Mouse (Mus musculus) heart, adult 8-10 months (tissue): ENCODE measurements around the gene Rab8b. TPM values are rescaled to one million over a fixed set of nuclear protein-coding genes. Genes with fewer than 3 reads are reported as not detected.

Experiments
- DNase-seq: peaks from one replicate; pipeline ENCODE4 v3.0.0; 2022; ENCODE audit warnings: low spot score
- total RNA-seq, 4 experiments: library from RNA; stranded (reverse); gene quantifications; 2 replicates each; pipeline ENCODE4 v1.2.4; 2022

The Rab8b gene
- 1 to 10 TPM; 7.7 to 9.2 (median 8.2) TPM for total RNA-seq

- DNase-seq, result peak; percentile 95
Observed at GRCm38 (mm10) chr9:66919382-66919971, at the start of gene Rab8b. TSS of gene Rab8b (minus strand) at chr9:66919687.

- no peak for DNase-seq
Observed at GRCm38 (mm10) chr9:66967492-66967891, 48.0 kb upstream of the Rab8b start.

DNA sequence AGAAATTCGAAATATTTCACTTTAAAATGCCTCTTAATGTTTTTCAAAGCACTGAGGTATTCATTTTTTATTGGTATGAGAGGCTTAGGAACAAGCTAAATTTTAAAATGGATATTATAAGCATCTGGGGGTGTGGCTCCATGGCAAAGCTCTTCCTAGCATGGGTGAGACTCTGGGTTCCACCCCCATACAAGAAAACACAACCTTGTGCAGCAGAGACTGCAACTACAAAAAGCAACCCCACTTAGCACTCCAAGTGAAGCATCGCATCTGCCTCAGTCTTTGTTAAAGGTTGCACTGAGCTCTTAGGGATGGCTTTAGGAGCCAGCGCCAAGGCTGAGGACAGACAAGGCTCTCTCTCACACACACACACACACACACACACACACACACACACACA lies 42.0 kb upstream of the Rab8b start:
- DNase-seq, result no peak

DNA sequence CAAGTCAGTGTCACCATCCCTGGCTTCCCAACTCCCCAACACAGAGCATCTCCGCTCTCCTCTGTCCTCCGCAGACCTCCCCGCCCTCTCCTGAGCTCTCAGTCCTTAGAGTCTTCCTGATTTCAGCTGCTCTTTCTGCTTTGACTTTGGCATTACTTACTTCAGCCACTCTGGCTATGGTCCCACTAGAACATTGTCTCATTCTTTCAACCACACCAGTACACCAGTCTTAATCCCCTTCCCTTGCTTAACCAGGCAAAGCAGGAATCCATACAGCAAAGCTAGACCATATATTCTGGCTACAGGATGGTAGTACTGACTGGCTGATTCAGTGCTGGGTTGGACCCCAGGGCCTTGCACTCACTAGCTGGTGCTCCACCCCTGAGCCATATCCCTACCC lies 38.0 kb upstream of the Rab8b start:
- no peak for DNase-seq

GRCm38 (mm10) chr9:66952886-66953285 lies 33.4 kb upstream of the Rab8b start:
- DNase-seq, result no peak

DNA sequence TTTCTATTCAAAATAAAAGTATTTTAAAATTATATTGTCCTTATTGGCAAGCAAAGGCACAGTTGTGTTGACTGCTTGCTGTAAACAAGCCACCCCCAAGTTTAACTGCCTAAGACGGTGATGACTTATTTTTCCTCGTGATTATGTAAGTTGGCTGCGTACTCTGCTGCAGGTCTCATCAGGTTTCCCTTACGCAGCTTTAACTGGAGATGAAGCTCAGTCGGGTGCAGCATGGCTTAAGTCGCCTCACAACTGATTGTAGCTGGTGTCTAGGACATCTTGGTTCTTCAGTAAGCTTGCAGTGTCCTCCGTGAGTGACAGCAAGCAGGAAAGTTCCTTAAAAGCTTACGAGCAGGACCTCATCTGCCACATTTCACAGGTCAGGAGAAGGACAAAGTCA lies 32.8 kb upstream of the Rab8b start:
- no peak for DNase-seq

DNA sequence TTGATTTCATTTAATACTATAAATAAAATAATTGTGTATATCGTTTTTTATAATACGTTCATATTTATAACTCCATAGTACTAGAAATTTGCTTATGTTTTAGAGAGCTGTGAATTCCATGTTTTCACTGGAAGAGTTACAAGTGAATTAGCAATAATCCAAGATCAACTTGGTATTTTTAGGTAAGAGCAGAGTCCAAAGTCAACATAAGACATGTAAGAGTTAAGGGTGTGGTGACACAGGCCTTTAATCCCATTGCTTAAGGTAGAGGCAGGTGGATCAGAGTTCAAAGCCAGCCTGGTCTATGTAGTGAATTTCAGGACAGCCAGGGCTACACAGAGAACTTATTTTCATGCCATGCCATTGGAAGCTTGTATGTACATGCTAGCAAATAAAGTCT lies 29.0 kb upstream of the Rab8b start:
- no peak for DNase-seq

DNA sequence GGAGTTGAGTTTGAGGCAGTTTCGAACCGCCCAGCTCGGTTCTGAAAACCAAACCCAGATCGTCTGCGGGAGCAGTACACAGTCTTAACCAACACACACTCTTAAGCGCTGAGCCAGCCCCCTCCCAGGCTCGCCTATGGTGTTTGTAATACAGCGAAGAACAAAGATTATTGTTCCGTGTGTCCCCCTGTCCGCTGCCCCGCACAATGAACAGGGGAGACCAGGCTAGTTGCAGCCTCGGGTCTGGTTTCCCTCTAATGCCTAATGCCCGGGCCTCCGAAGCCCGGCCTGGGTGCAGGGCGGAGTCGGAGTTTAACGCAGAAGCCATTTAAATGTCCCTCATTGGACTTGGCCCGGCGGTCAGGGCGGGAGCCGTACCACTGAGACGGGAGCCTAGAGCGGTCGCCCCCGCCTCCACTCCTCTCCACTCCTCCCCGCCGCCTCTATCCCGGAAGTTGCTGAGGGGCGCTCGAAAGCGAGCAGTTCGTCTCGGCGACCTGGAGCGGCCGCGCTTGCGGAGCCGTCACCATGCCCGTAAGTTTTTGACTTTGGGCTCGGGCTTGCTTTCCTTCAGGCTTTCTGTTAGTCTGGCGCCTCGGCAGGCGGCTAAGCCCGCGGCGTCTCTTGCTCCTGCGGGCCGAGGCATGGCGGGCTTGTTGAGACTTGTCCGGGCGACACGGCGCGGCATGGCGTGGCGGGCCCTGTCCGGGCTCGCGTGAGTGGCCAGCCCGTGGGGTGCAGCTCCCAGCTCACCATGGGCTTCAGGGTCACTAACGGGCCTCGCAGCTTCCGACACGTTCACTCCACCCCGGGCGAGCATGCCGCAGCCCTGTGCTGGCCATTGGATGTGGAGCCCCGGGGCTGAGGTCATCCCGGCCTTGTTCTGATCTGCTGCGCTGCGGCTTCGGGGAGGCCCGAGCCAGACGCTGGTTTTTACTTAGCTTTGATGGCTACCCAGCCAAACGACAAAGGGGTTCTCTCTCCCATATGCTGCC lies 26.5 kb upstream of the Rab8b start, which contains the start of gene Rps27l:
Rps27l (plus strand) TSS at position 440 of the 995 bp plus-strand sequence.
- peak; percentile 94 for DNase-seq

- peak; percentile 2 for DNase-seq
Observed at GRCm38 (mm10) chr9:66945161-66945560, 25.7 kb upstream of the Rab8b start.

DNA sequence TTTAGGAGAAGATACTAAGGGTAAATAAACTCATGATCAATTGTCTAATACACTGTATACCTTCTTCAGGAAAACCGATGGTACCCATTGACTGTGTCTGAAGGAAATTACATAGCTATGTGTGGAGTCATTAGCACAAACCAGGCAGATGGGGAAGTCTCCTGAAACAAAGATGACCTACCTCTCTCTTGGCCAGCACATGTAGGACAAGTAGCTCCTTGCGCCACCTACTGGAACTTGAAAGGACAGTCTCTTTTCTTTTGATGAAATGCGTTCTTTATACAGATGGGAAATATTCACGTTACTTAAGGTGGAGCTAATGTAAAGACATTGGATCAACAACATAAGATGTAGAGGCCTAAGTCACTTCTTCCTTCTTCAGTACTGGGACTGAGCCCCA lies 19.3 kb upstream of the Rab8b start:
- DNase-seq, result peak; percentile 62

DNA sequence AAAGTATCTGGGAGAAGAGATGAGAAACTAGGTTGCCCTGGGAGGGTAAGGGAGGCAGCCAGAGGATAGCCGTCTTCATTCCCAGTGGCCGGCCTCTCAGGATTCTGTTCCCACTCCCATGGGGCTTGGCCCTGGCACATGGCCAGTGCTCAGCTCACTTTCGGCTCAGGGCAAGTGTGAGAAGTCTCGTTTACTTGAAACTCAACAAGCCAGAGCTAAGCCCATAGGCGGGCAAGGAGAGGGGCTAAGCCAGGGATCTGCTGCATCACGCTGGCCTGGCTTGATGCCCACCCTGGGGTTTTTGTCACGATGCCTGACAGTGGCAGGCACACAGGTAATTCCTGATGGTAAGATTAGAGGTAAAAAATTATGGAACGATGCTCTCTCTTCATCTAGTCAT lies 18.0 kb upstream of the Rab8b start:
- DNase-seq, result no peak

DNA sequence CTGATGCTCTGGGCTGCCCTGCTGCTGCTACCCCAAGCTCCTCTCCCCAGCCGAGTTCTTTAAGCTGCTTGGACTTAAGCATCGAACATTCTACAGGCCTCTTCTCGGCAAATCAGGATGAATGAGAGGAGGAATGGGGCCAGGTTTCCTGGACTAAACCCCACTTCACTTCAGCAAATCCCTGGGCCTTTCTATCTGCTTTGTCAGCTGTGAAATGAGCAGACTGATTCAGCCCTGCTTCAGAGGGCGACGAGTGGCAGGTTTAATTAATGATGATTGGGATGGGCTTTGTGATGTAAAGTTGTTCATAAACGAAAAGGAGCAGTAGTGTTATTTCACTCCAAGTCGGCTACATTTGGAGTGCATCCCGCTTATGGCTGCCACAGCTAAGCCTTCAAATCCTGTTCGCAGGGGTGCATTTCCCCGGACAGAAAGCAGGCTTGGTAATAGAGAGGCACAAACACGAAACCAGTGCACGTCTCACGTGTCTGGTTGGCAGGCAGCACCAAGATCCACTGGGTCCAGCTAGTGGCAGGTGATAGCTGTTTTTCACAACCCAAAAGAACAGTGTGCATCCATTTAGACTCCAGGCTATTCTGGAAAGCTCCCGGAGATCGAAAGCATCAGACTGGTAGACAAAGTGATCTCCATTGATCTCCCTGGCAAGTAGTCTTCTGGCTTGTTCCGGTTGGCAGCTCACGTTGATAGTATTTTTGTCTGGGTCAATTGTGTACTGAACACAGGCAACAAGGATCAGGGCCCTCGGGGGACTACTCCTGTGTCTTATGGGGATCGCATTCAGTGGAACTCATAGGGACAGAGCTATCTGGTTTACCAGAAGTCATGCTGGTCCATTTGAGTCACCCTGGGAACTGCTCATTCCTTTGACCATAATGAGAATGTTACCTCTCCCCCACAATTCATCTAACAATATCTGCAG lies 14.7 kb upstream of the Rab8b start:
- DNase-seq, result no peak

GRCm38 (mm10) chr9:66930351-66930750 lies 10.9 kb upstream of the Rab8b start:
- no peak for DNase-seq

- no peak for DNase-seq
Observed at GRCm38 (mm10) chr9:66927696-66928402, 8.4 kb upstream of the Rab8b start.

GRCm38 (mm10) chr9:66925853-66926252 lies 6.4 kb upstream of the Rab8b start:
- DNase-seq, result no peak

DNA sequence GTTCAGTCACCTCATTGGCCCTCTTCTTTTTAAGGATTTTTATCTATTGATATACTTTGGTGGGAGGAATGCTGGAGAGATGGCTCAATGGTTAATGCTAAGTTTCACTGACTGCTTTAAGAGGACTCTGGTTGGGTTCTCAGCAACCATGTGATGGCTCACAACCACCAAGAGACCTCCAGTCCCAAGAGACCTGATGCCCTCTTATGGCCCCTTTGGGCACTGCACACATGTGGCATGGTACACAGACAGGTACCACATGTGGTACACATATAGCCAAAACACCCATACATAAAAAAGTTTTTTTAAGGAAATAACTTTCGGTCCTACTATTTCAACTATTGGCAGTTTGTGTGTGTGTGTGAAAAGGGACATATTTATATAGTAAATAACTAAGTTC lies 2.6 kb upstream of the Rab8b start:
- DNase-seq, result no peak

DNA sequence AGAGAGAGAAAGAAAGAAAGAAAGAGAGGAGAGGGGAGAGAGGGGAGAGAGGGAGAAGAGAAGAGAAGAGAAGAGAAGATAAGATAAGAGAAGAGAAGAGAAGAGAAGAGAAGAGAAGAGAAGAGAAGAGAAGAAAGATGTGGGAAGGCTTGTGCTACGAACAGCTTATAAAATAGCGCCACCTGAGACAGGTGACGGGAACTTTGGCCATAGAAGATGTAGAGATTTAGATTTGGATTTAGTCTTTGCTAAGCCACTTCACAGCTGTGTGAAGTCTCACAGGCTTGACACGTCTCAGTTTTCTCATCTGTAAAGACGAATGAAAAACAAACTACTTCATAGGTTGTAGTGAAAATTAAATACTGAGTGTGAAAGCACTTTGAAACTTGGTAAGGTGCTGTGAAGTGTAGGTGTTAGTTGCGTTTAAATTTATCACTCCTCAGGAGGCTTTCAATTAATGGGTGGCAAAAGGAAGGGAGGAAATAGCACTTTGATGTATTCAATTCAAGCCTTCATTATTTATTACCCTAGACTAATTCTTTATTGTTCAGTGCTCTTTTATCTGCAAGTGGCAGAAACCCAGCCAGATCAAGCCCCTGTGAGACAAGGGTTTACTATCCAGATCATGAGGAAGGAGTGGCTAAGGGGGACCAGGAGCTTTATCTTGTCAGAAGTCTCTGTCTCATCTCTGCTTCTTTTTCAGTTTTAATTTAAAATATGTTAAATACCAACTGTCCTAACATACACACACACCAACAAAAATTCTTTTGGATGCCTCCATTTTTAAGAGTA lies 1.2 kb upstream of the Rab8b start:
- no peak for DNase-seq

- DNase-seq, result no peak
Observed at GRCm38 (mm10) chr9:66919981-66920380, 494 bp upstream of the Rab8b start.

- DNase-seq, result peak; percentile 46
Observed at GRCm38 (mm10) chr9:66918672-66919330, 686 bp downstream of the Rab8b start.

DNA sequence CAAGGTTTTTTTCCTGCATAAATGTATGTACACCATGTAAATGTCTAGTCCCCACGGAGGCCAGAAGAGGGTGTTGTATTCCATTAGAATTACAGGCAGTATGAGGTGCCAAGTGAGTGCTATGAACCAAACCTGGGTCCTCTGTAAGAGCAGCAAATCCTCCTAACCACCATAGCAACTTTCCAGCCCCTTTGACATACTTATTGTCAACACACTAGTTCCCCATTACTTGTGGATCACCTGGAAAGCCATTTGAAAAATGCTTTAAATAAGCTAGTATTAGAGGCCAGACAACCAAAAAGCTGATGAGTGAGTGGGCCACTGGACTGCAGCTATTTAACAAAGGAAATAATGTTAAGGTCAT lies 1.6 kb downstream of the Rab8b start:
- no peak for DNase-seq
